Mouse (Mus musculus) CH12.LX (cell line): Measurements from ENCODE around the gene Ncl. TPM values are rescaled to one million over a fixed set of nuclear protein-coding genes. Genes with fewer than 3 reads are reported as not detected.
A peak's percentile ranks its signal among the peaks of the same experiment; 100 is the strongest.

Experiments
- DNase-seq: peaks from one replicate; pipeline ENCODE4 v3.0.0-alpha.2; 2013; ENCODE audit errors: extremely low read depth
- H3K27ac ChIP-seq: 2 replicates; pipeline ENCODE4 v1.5.1; 2012; ENCODE audit warnings: low read depth, mild to moderate bottlenecking, control low read depth, moderate library complexity; ENCODE audit not compliant: insufficient read depth
- H3K27me3 ChIP-seq: replicated peaks from 2 replicates; pipeline ENCODE3; 2012; ENCODE audit warnings: inconsistent platforms
- H3K36me3 ChIP-seq, 2 experiments: replicated peaks in 1 of 2; 2 replicates each; pipeline versions ENCODE3 to v1.6.1; 2012; ENCODE audit warnings: inconsistent platforms in 1 of 2, low read length in 1 of 2, mild to moderate bottlenecking in 1 of 2, mixed read lengths in 1 of 2, moderate library complexity in 1 of 2; ENCODE audit not compliant: control insufficient read depth in 1 of 2, insufficient read depth in 1 of 2
- H3K4me1 ChIP-seq, 2 experiments: 2 replicates each; pipeline ENCODE4 v1.6.1; 2012; ENCODE audit warnings: inconsistent platforms in 1 of 2, moderate library complexity in 1 of 2; ENCODE audit not compliant: insufficient read depth in 2 of 2, control insufficient read depth in 1 of 2
- H3K4me2 ChIP-seq: 2 replicates; pipeline ENCODE4 v1.6.1; 2012; ENCODE audit warnings: low read depth, mild to moderate bottlenecking, control low read depth; ENCODE audit not compliant: poor library complexity, insufficient read depth, severe bottlenecking
- H3K4me3 ChIP-seq, 3 experiments: fragments of 150-350 bp in 1 of 3; sonication (generic) in 1 of 3; replicated peaks in 1 of 3; 2 replicates each; pipeline versions ENCODE3 to v1.5.1; 2011 to 2012; ENCODE audit warnings: low read depth in 2 of 3, low read length in 2 of 3, mild to moderate bottlenecking in 2 of 3, moderate library complexity in 2 of 3, control low read depth in 1 of 3, improper control_type of control experiment in 1 of 3, inconsistent platforms in 1 of 3, mixed read lengths in 1 of 3; ENCODE audit not compliant: poor library complexity in 1 of 3
- H3K79me2 ChIP-seq: replicated peaks from 2 replicates; pipeline ENCODE4 v1.6.1; 2012; ENCODE audit warnings: mild to moderate bottlenecking, moderate library complexity; ENCODE audit not compliant: control insufficient read depth, poor library complexity, insufficient read depth, severe bottlenecking; ENCODE audit errors: extremely low read depth
- H3K9ac ChIP-seq: 2 replicates; pipeline ENCODE4 v1.6.1; 2012; ENCODE audit warnings: low read depth, mild to moderate bottlenecking, control low read depth, moderate library complexity; ENCODE audit not compliant: insufficient read depth
- H3K9me3 ChIP-seq: replicated peaks from 2 replicates; pipeline ENCODE3; 2012; ENCODE audit warnings: low read length, inconsistent platforms, mixed read lengths
- BHLHE40 ChIP-seq: IDR thresholded peaks from 2 replicates; pipeline ENCODE4 v1.6.1; 2011; ENCODE audit warnings: mild to moderate bottlenecking, low read depth, low read length, improper control_type of control experiment
- CHD1 ChIP-seq: IDR thresholded peaks from 2 replicates; pipeline ENCODE4 v1.6.1; 2012; ENCODE audit warnings: low read depth, low read length, improper control_type of control experiment, inconsistent platforms
- CHD2 ChIP-seq: IDR thresholded peaks from 2 replicates; pipeline ENCODE4 v1.6.1; 2011; ENCODE audit warnings: low read length, improper control_type of control experiment
- CTCF ChIP-seq, 2 experiments: IDR thresholded peaks in 1 of 2; conservative IDR thresholded peaks in 1 of 2; 2 replicates each; pipeline ENCODE4 v1.5.1; 2011 to 2012; ENCODE audit warnings: low read depth in 2 of 2, low read length in 2 of 2, improper control_type of control experiment in 1 of 2, inconsistent platforms in 1 of 2, mild to moderate bottlenecking in 1 of 2, moderate library complexity in 1 of 2
- HCFC1 ChIP-seq: IDR thresholded peaks from 2 replicates; pipeline ENCODE4 v1.6.1; 2012; ENCODE audit warnings: low read depth, mild to moderate bottlenecking, inconsistent platforms, low read length, improper control_type of control experiment
- JUN ChIP-seq: IDR thresholded peaks from 2 replicates; pipeline ENCODE4 v1.6.1; 2011; ENCODE audit warnings: low read depth, mild to moderate bottlenecking, low read length, improper control_type of control experiment, moderate library complexity; ENCODE audit not compliant: insufficient read depth
- JUND ChIP-seq: conservative IDR thresholded peaks from 2 replicates; pipeline ENCODE4 v1.6.1; 2011; ENCODE audit warnings: low read depth, low read length, improper control_type of control experiment
- MAX ChIP-seq: IDR thresholded peaks from 2 replicates; pipeline ENCODE4 v1.6.1; 2011; ENCODE audit warnings: low read length, improper control_type of control experiment
- MAZ ChIP-seq: IDR thresholded peaks from 2 replicates; pipeline ENCODE4 v1.6.1; 2012; ENCODE audit warnings: low read depth, mild to moderate bottlenecking, inconsistent platforms, low read length, improper control_type of control experiment, moderate library complexity
- MXI1 ChIP-seq: IDR thresholded peaks from 2 replicates; pipeline ENCODE4 v1.6.1; 2011; ENCODE audit warnings: mild to moderate bottlenecking, low read depth, low read length, improper control_type of control experiment
- MYC ChIP-seq: IDR thresholded peaks from 2 replicates; pipeline ENCODE4 v1.6.1; 2011; ENCODE audit warnings: low read depth, mild to moderate bottlenecking, improper control_type of control experiment, low read length
- SIN3A ChIP-seq: IDR thresholded peaks from 2 replicates; pipeline ENCODE4 v1.6.1; 2012; ENCODE audit warnings: low read length, improper control_type of control experiment, inconsistent platforms
- USF1 ChIP-seq: IDR thresholded peaks from 2 replicates; pipeline ENCODE4 v1.6.1; 2014; ENCODE audit warnings: low read depth, mild to moderate bottlenecking, inconsistent platforms, low read length, improper control_type of control experiment
- ZMIZ1 ChIP-seq: IDR thresholded peaks from 2 replicates; pipeline ENCODE4 v1.6.1; 2012; ENCODE audit warnings: low read depth, mild to moderate bottlenecking, inconsistent platforms, low read length, improper control_type of control experiment
- dilution Hi-C: fragments of 300-500 bp; cut with MboI; formaldehyde crosslinking; loops from 2 replicates; pipeline ENCODE4 v1.14.3; 2020; ENCODE audit warnings: low sequenced_read_pairs; ENCODE audit not compliant: extremely low pct_unique_long_range_greater_than_20kb, extremely low pct_ligation_motif_present
- in situ Hi-C: fragments of 300-500 bp; cut with MboI; formaldehyde crosslinking; loops from 3 replicates; pipeline ENCODE4 v1.14.3; 2019; ENCODE audit warnings: low sequenced_read_pairs, low pct_ligation_motif_present, low pct_unique_long_range_greater_than_20kb, mixed read lengths
- polyA plus RNA-seq: library from polyadenylated mRNA; unstranded; fragments of >175 nt; gene quantifications from 2 replicates; pipeline ENCODE4 v1.2.1, GENCODE M21; 2012; ENCODE audit warnings: low read depth; ENCODE audit not compliant: insufficient read length
- total RNA-seq, 2 experiments: library from RNA; depleted of rRNA; stranded (reverse); fragments of 300-350 nt in 1 of 2; fragments of >200 nt in 1 of 2; gene quantifications; 2 replicates each; pipeline ENCODE4 v1.2.3; 2012 to 2014

Gene Ncl
- total and polyA plus RNA-seq, 3 experiments = 184 to 2,617 (median 359) TPM

DNA sequence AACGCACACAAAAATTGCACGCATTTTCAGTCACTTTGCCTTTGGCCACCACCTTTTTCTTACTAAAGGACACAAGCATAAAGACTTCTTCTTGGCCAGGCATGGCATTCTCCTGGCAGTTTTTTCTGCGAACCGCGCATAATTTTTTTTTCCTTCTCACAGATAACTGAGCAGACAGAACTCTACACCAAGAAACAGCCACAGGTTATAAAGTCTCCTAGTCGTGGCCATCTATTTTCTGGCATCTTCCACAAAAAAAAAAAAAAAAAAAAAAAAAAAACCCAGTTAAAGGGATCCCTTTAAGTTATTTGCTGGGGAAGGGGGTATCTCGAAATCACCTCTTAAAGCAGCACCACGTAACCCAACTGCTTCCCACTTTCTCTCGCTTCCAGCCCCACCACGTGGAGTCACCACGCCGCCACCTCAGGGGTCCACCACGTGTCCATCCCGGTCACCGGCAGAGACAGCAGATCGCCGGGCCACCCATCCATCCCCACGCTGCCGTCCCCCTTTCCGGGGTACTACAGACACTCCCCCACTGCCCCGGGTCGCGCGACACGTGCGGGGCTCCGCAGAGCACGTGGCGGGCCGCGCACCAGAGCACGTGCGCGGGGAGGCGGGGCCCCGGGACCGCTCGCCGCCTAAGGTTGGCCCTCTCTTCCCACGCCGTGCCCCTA lies 833 bp downstream of the Ncl start:
- no peak for DNase-seq
- Histone ChIP-seq H3K79me2 (peaks cover 61% of the 10 kb centered on the region), H3K27ac (peak overlapping the region; percentile 98), H3K9me3 (no peaks in the 10 kb centered on the region), H3K27me3 (no peaks in the 10 kb centered on the region), H3K4me3 (peak overlapping the region; percentile 71 to 96 (median 74))
- TF ChIP-seq BHLHE40 (peak; percentile 98), ZMIZ1 (no peak), CTCF (conservative IDR thresholded peaks at IDR 0.05 in 1 of 2, IDR thresholded peaks at IDR 0.05 in 1 of 2; ENCODE audit: low read depth in 2 of 2, low read length in 2 of 2) (no peak), MXI1 (peak; percentile 100), SIN3A (peak; percentile 82), MAZ (no peak), MYC (peak; percentile 100), USF1 (peak; percentile 51), HCFC1 (no peak), MAX (peak; percentile 99), CHD1 (peak; percentile 86), JUND (no peak)
- TF ChIP-seq, all 38 proteins: peak for 7
- Histone ChIP-seq H3K4me1 (peaks cover 8 to 67% of the 10 kb centered on the region in 2 experiments), H3K9ac (peak overlapping the region; percentile 94), H3K4me2 (peak overlapping the region; percentile 82), H3K36me3 (peaks cover 35 to 46% of the 10 kb centered on the region in 2 experiments)
- dilution Hi-C loops = no loop called here
- in situ Hi-C loops = no loop called here

DNA sequence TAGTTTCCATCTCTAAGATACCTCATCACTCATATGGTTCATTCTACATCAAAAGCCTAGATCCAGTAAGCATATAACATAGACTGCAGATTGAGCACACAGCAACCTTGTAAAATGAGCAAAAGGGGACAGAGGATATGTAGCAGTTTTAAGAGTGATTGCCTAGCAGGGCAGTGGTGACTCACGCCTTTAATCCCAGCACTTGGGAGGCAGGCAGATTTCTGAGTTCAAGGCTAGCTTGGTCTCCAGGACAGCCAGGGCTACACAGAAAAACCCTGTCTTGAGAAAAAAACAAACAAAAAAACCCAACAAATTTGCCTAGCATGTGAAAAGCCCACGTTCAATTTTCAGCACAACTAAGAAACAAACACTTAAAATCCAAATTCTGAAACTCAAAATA lies 5.0 kb downstream of the Ncl start:
- no peak for DNase-seq
- TF ChIP-seq SIN3A (0 out of 2 replicates have a peak, but pooled peaks have one; percentile 23), JUN (no peak), CHD2 (peak; percentile 16; the same call in 1 of the 2 replicates)
- Histone ChIP-seq H3K4me3 (no peak overlapping the region), H3K9me3 (no peaks in the 10 kb centered on the region), H3K9ac (no peak overlapping the region), H3K4me2 (no peak overlapping the region), H3K36me3 (peaks cover 70 to 88% of the 10 kb centered on the region in 2 experiments), H3K4me1 (peaks cover 4 to 44% of the 10 kb centered on the region in 2 experiments), H3K27me3 (no peaks in the 10 kb centered on the region), H3K79me2 (peaks cover 50% of the 10 kb centered on the region), H3K27ac (no peak overlapping the region)
- in situ Hi-C loops = no loop called here
- dilution Hi-C loops = no loop called here
